Mouse (Mus musculus): ENCODE results near the gene Cactin. TPM values are rescaled to one million over a fixed set of nuclear protein-coding genes. Genes with fewer than 3 reads are reported as not detected.

The Cactin gene
- polyA plus RNA-seq, 1 experiment = 13.2 TPM

DNA sequence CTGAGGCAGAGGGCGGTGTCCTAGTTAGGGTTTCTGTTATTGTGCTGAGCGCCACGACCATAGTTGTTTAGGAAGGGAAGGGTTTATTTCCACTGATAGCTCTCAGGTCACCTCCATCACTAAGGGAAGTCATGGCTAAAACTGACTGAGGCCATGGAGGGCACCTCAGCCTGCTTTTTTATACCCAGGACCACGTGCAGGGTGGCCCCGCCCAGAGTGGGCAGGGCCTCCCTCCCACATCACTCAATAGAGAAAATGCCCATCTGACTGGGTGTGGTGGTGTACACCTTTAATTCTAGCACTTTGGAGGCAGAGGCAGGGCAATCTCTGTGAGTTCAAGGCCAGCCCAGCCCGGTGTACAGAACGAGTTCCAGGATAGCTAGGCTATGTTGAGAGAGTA lies 6.7 kb upstream of the Cactin start:
- Histone ChIP-seq H3K9me3 (ENCODE audit: control insufficient read depth, low read length) (no peaks in the 10 kb centered on the region), H3K27me3 (ENCODE audit: control insufficient read depth) (no peaks in the 10 kb centered on the region), H3K36me3 (ENCODE audit: control insufficient read depth) (peaks cover 93% of the 10 kb centered on the region), H3K4me1 (ENCODE audit: control insufficient read depth) (peaks cover 45% of the 10 kb centered on the region), H3K4me3 (replicated peaks) (no peak overlapping the region)
- TF ChIP-seq TAL1 (IDR thresholded peaks at IDR 0.05; ENCODE audit: low read length) = no peak
- TF ChIP-seq GATA1 (IDR thresholded peaks at IDR 0.05; ENCODE audit: low read length) = no peak

DNA sequence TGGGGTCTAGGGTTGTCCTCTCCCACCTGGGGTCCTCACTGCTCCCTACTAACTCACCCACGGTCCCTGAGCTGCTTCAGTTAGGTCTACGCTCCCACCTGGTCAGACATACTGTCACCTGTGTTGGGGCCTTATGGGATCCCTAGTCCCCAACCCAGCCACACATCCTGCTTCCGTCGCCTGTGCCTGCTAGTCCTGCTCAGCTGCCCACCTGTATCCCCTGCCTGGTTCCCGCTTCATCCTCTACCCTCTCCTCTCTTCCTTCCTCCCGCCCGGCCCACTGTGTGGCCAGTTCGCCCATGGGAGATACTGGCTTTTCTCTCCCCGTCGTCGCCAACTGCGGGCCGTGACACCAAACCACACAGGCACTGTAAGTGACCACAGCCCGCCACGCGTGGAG lies 5.3 kb upstream of the Cactin start:
- Histone ChIP-seq H3K9me3 (ENCODE audit: control insufficient read depth, low read length) (no peaks in the 10 kb centered on the region), H3K4me1 (ENCODE audit: control insufficient read depth) (peaks cover 58% of the 10 kb centered on the region), H3K27me3 (ENCODE audit: control insufficient read depth) (no peaks in the 10 kb centered on the region), H3K4me3 (replicated peaks) (no peak overlapping the region), H3K36me3 (ENCODE audit: control insufficient read depth) (peaks cover 79% of the 10 kb centered on the region)
- no peak for TF ChIP-seq GATA1 (IDR thresholded peaks at IDR 0.05; ENCODE audit: low read length)
- no peak for TF ChIP-seq TAL1 (IDR thresholded peaks at IDR 0.05; ENCODE audit: low read length)

- peaks cover 70% of the 10 kb centered on the region for H3K36me3 ChIP-seq (ENCODE audit: control insufficient read depth)
- TF ChIP-seq GATA1 (IDR thresholded peaks at IDR 0.05; ENCODE audit: low read length) (no peak), TAL1 (IDR thresholded peaks at IDR 0.05; ENCODE audit: low read length) (no peak)
- peaks cover 60% of the 10 kb centered on the region for H3K4me1 ChIP-seq (ENCODE audit: control insufficient read depth)
- peak overlapping the region; percentile 47 for H3K4me3 ChIP-seq (replicated peaks)
- H3K9me3 ChIP-seq (ENCODE audit: control insufficient read depth, low read length) = no peaks in the 10 kb centered on the region
- no peaks in the 10 kb centered on the region for H3K27me3 ChIP-seq (ENCODE audit: control insufficient read depth)
Observed at GRCm38 (mm10) chr10:81316338-81317060, 4.4 kb upstream of the Cactin start.

DNA sequence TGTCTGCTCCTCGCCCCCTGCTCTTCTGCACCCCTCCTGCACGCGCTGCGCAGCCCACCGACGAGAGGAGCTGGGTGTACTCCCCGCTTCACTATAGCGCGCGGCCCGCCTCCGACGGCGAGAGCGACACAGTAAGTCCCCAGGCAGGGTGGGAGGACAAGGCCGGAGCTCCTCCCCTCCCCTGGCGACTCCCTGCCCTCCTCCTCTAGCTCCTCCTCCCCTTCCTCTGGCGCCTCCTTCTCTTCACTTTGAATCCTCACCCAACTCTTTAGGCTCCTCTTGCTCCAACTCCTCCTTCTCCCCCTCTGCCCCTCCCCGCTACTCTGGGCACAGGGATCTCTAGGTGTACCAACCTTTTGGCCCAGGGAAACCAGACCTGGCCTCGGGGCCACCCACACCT lies 3.6 kb upstream of the Cactin start:
- no peak for TF ChIP-seq GATA1 (IDR thresholded peaks at IDR 0.05; ENCODE audit: low read length)
- TF ChIP-seq TAL1 (IDR thresholded peaks at IDR 0.05; ENCODE audit: low read length) = no peak
- Histone ChIP-seq H3K27me3 (ENCODE audit: control insufficient read depth) (no peaks in the 10 kb centered on the region), H3K4me1 (ENCODE audit: control insufficient read depth) (peaks cover 67% of the 10 kb centered on the region), H3K4me3 (replicated peaks) (peak overlapping the region; percentile 47), H3K36me3 (ENCODE audit: control insufficient read depth) (peaks cover 68% of the 10 kb centered on the region), H3K9me3 (ENCODE audit: control insufficient read depth, low read length) (no peaks in the 10 kb centered on the region)

- no peaks in the 10 kb centered on the region for H3K27me3 ChIP-seq (ENCODE audit: control insufficient read depth)
- no peak for TF ChIP-seq TAL1 (IDR thresholded peaks at IDR 0.05; ENCODE audit: low read length)
- TF ChIP-seq GATA1 (IDR thresholded peaks at IDR 0.05; ENCODE audit: low read length) = no peak
- no peak overlapping the region for H3K4me3 ChIP-seq (replicated peaks)
- peaks cover 68% of the 10 kb centered on the region for H3K36me3 ChIP-seq (ENCODE audit: control insufficient read depth)
- H3K4me1 ChIP-seq (ENCODE audit: control insufficient read depth) = peaks cover 78% of the 10 kb centered on the region
- H3K9me3 ChIP-seq (ENCODE audit: control insufficient read depth, low read length) = no peaks in the 10 kb centered on the region
Observed at GRCm38 (mm10) chr10:81318589-81319329, 2.1 kb upstream of the Cactin start.

- no peaks in the 10 kb centered on the region for H3K27me3 ChIP-seq (ENCODE audit: control insufficient read depth)
- peaks cover 76% of the 10 kb centered on the region for H3K4me1 ChIP-seq (ENCODE audit: control insufficient read depth)
- peak overlapping the region; percentile 86 for H3K4me3 ChIP-seq (replicated peaks)
- TF ChIP-seq TAL1 (IDR thresholded peaks at IDR 0.05; ENCODE audit: low read length) = no peak
- TF ChIP-seq GATA1 (IDR thresholded peaks at IDR 0.05; ENCODE audit: low read length) = no peak
- H3K9me3 ChIP-seq (ENCODE audit: control insufficient read depth, low read length) = no peaks in the 10 kb centered on the region
- H3K36me3 ChIP-seq (ENCODE audit: control insufficient read depth) = peaks cover 68% of the 10 kb centered on the region
Observed at GRCm38 (mm10) chr10:81319330-81319699, 1.6 kb upstream of the Cactin start.

DNA sequence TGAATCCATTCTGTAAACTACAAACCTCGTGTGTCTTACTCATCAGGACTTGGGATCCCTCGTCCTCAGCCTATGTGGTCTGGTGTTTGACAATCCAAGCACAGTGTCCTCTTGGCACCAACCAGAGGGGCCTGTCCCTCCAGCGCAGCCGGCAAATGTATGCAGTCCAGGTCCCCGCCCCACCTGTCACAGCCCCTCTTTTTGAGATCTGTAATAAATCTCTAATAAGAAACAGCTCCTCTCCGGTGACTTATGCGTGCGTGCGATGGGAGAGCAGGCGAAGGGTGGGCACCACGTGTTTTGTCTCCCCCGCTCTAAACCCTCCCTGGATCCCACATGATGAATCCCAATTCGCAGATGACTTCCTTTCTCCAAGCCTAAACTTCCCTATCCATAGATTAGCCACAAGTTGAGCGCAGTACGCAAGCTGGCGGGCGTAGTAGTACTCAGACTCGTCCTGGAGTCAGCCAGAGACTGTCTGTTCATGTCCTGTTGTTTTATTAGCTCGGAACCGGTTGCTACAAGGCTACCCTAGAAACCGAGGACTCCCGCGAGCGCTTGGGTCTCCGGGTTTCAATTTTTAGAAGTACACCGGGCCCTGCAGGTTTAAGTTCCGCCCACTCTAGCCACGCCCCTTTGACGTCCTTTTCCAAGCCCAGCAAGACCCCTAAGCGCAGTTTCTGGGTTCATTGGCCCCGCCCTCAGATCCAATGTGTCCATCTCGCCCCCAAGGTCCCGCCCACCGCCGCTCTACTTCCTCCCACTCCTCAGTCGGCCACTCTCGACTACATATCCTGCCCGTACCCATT lies 958 bp upstream of the Cactin start:
- peaks cover 74% of the 10 kb centered on the region for H3K4me1 ChIP-seq (ENCODE audit: control insufficient read depth)
- no peak for TF ChIP-seq GATA1 (IDR thresholded peaks at IDR 0.05; ENCODE audit: low read length)
- no peak for TF ChIP-seq TAL1 (IDR thresholded peaks at IDR 0.05; ENCODE audit: low read length)
- peak overlapping the region; percentile 86 for H3K4me3 ChIP-seq (replicated peaks)
- H3K9me3 ChIP-seq (ENCODE audit: control insufficient read depth, low read length) = no peaks in the 10 kb centered on the region
- H3K36me3 ChIP-seq (ENCODE audit: control insufficient read depth) = peaks cover 68% of the 10 kb centered on the region
- no peaks in the 10 kb centered on the region for H3K27me3 ChIP-seq (ENCODE audit: control insufficient read depth)

DNA sequence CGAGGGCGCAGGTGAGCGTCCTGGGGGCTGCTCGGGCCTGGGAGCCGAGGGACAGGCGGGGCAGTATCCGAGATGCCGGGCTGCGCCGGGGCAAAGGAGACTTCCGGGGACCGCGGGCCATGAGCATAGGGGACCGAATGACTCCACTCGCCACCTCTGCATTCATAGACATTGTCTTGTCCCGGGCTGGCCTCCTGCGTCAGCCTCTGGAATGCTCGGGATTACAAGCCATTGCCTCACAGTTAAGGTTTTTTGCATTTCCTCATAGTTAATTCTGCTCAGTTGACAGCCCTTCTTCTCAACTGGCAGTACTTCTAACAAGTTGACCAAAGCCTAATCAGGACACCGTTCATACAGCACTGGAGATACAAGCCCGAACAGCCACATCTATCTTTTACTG lies 533 bp downstream of the Cactin start:
- Histone ChIP-seq H3K27me3 (ENCODE audit: control insufficient read depth) (no peaks in the 10 kb centered on the region), H3K9me3 (ENCODE audit: control insufficient read depth, low read length) (no peaks in the 10 kb centered on the region), H3K4me3 (replicated peaks) (peak overlapping the region; percentile 86), H3K36me3 (ENCODE audit: control insufficient read depth) (peaks cover 68% of the 10 kb centered on the region), H3K4me1 (ENCODE audit: control insufficient read depth) (peaks cover 67% of the 10 kb centered on the region)
- no peak for TF ChIP-seq GATA1 (IDR thresholded peaks at IDR 0.05; ENCODE audit: low read length)
- no peak for TF ChIP-seq TAL1 (IDR thresholded peaks at IDR 0.05; ENCODE audit: low read length)

GRCm38 (mm10) chr10:81322444-81322843 lies 1.5 kb downstream of the Cactin start:
- Histone ChIP-seq H3K4me1 (ENCODE audit: control insufficient read depth) (peaks cover 63% of the 10 kb centered on the region), H3K27me3 (ENCODE audit: control insufficient read depth) (no peaks in the 10 kb centered on the region), H3K9me3 (ENCODE audit: control insufficient read depth, low read length) (no peaks in the 10 kb centered on the region), H3K36me3 (ENCODE audit: control insufficient read depth) (peaks cover 73% of the 10 kb centered on the region), H3K4me3 (replicated peaks) (peak overlapping the region; percentile 86)
- TF ChIP-seq GATA1 (IDR thresholded peaks at IDR 0.05; ENCODE audit: low read length) (no peak), TAL1 (IDR thresholded peaks at IDR 0.05; ENCODE audit: low read length) (no peak)
